Mouse (Mus musculus): ENCODE results near the gene Tnrc6b. TPM values are rescaled to one million over a fixed set of nuclear protein-coding genes. Genes with fewer than 3 reads are reported as not detected.
"Not testable (repeated sequence)": the region's sequence is repeated elsewhere in the genome, so short reads cannot be mapped to it uniquely, and the experiment has no call there.

Gene Tnrc6b
- total RNA-seq, 4 experiments from 2014 or later, result 93.3 to 145 (median 128) TPM

- no peak for DNase-seq (ENCODE audit: low spot score in 2 of 2)
These were observed 133.1 kb downstream of the Tnrc6b start for GRCm38 (mm10) chr15:80844262-80844661.

DNA sequence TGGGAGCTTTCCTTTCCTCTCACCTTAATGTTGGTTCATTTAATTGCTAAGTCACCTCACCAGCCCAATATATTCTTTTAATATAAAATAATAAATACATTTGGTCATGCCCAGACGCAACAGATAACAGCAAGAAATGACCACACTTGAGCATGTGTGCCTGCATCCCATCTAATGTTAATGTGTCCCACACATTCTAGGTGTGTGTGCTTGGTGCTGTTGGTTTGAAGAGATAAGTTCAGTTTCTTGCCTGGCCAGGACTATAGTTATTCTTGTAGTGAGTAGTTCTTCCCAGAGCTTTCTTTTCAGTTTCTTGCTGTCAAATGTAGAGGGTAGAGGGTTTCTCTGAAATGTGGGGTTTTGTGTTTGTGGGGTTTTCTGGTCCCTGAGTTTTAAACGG is 133.8 kb downstream of the Tnrc6b start:
- no peak for DNase-seq (ENCODE audit: low spot score in 2 of 2)

DNA sequence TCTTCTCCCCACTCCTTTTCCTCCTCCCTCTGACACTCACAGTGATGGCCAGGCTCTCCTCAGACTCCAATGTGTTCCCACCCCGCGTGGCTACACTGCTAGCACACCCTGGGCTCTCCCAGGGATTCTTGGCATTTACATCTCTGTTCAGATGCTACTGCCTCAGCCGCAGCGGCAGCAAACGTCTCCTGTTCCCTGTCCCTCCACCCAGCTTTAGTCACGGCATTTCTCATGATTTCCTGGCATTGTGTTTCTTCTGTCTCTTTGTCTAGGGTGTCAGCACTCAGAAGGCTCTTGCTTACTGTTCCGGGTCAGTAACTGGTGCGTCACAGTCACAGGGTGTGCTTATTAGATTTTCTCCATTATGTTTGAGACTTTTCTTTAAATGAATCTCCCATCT is 138.9 kb downstream of the Tnrc6b start:
- no peak for DNase-seq (ENCODE audit: low spot score in 2 of 2)

GRCm38 (mm10) chr15:80850682-80851475 is 139.8 kb downstream of the Tnrc6b start:
- no peak for DNase-seq (ENCODE audit: low spot score in 2 of 2)

GRCm38 (mm10) chr15:80852122-80852521 is 141.0 kb downstream of the Tnrc6b start:
- no peak for DNase-seq (ENCODE audit: low spot score in 2 of 2)

- not testable (repeated sequence) for DNase-seq (ENCODE audit: low spot score in 2 of 2)
These were observed 141.4 kb downstream of the Tnrc6b start for GRCm38 (mm10) chr15:80852527-80852926.

- DNase-seq (ENCODE audit: low spot score in 2 of 2), result no peak
These were observed 148.3 kb downstream of the Tnrc6b start for GRCm38 (mm10) chr15:80859366-80859765.

DNA sequence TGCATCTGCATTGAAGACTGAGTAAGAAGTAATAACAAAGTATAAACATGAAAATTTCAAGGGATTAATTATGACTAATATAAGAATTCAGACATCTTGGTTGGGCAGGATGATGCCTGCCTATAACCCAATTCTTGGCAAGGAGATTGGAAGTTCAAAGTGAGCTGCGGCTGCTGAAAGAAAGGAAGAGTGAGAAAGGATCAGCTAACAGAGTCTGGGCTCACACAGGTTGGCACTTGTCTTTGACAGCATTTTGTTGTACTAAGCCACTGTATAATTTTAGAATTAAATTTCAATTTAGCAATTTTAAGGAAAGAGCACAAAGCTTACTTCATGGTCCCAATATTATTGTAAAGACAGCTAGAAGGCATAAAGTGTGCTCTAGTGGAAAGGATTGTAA is 150.2 kb downstream of the Tnrc6b start:
- no peak for DNase-seq (ENCODE audit: low spot score in 2 of 2)

GRCm38 (mm10) chr15:80862027-80862426 is 150.9 kb downstream of the Tnrc6b start:
- no peak for DNase-seq (ENCODE audit: low spot score in 2 of 2)

- DNase-seq (ENCODE audit: low spot score in 2 of 2), result not testable (repeated sequence)
These were observed 157.5 kb downstream of the Tnrc6b start for GRCm38 (mm10) chr15:80868603-80869002.

GRCm38 (mm10) chr15:80874726-80875125 is 163.6 kb downstream of the Tnrc6b start:
- no peak for DNase-seq (ENCODE audit: low spot score in 2 of 2)

- peak; percentile 25 to 53 for DNase-seq (ENCODE audit: low spot score in 2 of 2)
These were observed 165.1 kb downstream of the Tnrc6b start for GRCm38 (mm10) chr15:80876231-80876630.

GRCm38 (mm10) chr15:80884095-80884494 is 173.0 kb downstream of the Tnrc6b start:
- DNase-seq (ENCODE audit: low spot score in 2 of 2), result no peak

DNA sequence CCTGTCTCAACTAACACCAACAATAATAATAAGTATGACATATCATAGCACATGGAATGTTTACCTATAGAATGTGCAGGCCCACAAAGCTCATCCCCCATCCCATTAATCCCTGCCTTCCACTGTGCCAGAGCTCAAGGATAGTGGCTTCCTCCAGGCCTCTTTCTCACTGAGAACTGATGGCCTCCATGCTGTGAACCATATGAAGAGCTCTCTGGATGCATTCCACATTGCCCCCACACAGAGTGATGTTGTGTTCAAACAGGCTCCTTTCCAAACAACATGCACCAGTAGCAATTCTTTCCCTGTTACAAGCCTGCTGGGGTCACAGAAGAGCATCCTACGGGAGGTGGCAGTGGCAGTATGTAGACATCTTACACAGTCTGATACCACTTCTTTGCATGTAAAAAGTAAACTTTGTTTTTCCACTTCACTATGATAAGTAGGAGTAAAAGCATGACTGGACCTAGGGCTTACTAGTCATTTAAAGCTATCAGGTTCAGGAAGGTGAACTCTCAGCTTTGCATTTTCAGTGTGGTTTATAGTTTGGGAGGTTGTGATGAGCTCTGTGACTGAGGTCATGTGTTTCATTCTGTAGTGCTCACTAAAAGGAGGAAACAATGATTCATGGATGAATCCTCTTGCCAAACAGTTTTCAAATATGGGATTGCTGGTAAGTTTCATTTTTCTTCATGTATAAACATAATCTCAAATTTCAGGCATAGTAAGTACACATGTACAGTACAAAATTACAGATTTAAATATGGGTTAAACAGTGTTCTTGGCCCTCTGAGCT is 175.4 kb downstream of the Tnrc6b start:
- no peak for DNase-seq (ENCODE audit: low spot score in 2 of 2)

GRCm38 (mm10) chr15:80892341-80892740 is 181.2 kb downstream of the Tnrc6b start:
- no peak for DNase-seq (ENCODE audit: low spot score in 2 of 2)

GRCm38 (mm10) chr15:80896741-80897140 is 185.6 kb downstream of the Tnrc6b start:
- no peak for DNase-seq (ENCODE audit: low spot score in 2 of 2)

GRCm38 (mm10) chr15:80897911-80898310 is 186.8 kb downstream of the Tnrc6b start:
- DNase-seq (ENCODE audit: low spot score in 2 of 2), result no peak

DNA sequence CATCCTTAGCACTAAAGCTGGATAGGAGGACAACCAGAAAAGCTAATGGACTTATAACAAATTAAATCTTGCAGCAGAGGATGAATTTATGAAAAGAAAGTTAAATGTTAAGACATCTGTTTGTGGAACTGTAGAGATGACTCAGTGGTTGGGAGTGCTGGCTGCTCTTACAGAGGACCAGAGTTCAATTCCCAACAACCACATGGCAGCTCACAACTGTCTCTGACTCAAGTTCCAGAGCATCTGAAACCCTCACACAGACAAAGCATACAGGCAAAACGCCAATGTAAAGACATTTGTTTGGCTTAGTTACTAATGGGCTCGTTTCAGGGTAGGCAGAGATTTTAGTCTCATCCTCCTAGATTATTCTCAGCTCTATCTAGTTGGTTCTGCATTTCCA is 188.7 kb downstream of the Tnrc6b start:
- DNase-seq (ENCODE audit: low spot score in 2 of 2), result no peak

GRCm38 (mm10) chr15:80901806-80902513 is 190.8 kb downstream of the Tnrc6b start:
- peak in 1 of 2 experiments; percentile 13 for DNase-seq (ENCODE audit: low spot score in 2 of 2)

GRCm38 (mm10) chr15:80904776-80905175 is 193.7 kb downstream of the Tnrc6b start:
- DNase-seq (ENCODE audit: low spot score in 2 of 2), result not testable (repeated sequence)

DNA sequence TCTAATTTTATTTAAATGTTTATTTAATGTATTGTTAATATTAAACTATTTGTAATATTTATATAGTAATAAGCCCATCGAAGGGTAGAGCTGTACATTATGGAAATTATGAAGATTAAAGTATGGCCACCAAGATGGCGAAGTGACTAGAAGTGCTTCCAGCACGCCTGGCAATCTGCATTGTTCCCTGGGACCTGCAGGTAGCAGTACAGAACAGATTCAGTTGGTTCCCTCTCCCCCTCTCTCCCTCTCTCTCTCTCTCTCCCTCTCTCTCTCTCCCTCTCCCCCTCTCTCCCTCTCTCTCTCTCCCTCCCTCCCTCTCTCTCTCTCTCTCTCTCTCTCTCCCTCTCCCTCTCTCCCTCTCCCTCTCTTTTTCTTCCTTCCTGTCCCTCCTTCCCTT is 199.1 kb downstream of the Tnrc6b start:
- no peak for DNase-seq (ENCODE audit: low spot score in 2 of 2)

All from layer of hippocampus, adult 8-10 months (tissue).